Comparison of ENCODE assay signal across 8 mouse cellular contexts in genomic region chrX:109076355-109076754, GRCm38 (mm10). TPM values are rescaled to one million over a fixed set of nuclear protein-coding genes. Genes with fewer than 3 reads are reported as not detected.
DNase-seq lines count a peak whose midpoint lies in the region; ATAC-seq and TF ChIP-seq lines count a peak whose summit lies in the region.

No protein-coding gene starts in this region.

- no peaks in the 10 kb centered on the region for H3K36me3 ChIP-seq in kidney, embryonic 15.5 days
- H3K36me3 ChIP-seq in MEL (ENCODE audit: control insufficient read depth in 1 of 2, insufficient read depth in 2 of 2, low read length in 2 of 2), result peaks cover 0 to 6% of the 10 kb centered on the region in 2 experiments; a peak in 1 of 4 replicates
- no peaks in the 10 kb centered on the region for H3K36me3 ChIP-seq in lung, postnatal 0 days (ENCODE audit: insufficient read depth, low read length)
- H3K36me3 ChIP-seq in heart, embryonic 11.5 days (ENCODE audit: control insufficient read depth, insufficient read depth, low read length), result no peaks in the 10 kb centered on the region

- TF ChIP-seq RAD21 in MEL (IDR thresholded peaks at IDR 0.05; ENCODE audit: low read depth, low read length), result no peak; the same call in none of the 2 replicates

- no peak overlapping the region for H3K4me2 ChIP-seq in kidney, embryonic 15.5 days
- H3K4me2 ChIP-seq in lung, postnatal 0 days (replicated peaks; ENCODE audit: low read depth, low read length), result no peak overlapping the region
- H3K4me2 ChIP-seq in heart, embryonic 11.5 days, result no peak overlapping the region

- no peak for ATAC-seq in kidney, embryonic 15.5 days (replicated peaks; ENCODE audit: low FRiP score)
- no peak for ATAC-seq in lung, postnatal 0 days
- ATAC-seq in heart, embryonic 11.5 days (replicated peaks; ENCODE audit: insufficient number of reproducible peaks, low FRiP score, low TSS enrichment), result no peak

- DNase-seq in adrenal gland, postnatal 14 days, result peak; percentile 25
- no peak for DNase-seq in adrenal gland, adult 8-10 months
- DNase-seq in kidney, postnatal 10 days, result peak; percentile 13
- DNase-seq in MEL (ENCODE audit: low read depth, low spot score), result peak; percentile 83
- peak; percentile 62 for DNase-seq in lung, postnatal 0 days (ENCODE audit: low spot score)
- no peak for DNase-seq in neural tube, embryonic 10.5 days (ENCODE audit: extremely low spot score, low spot score)

- no peaks in the 10 kb centered on the region for H3K9me3 ChIP-seq in kidney, embryonic 15.5 days (replicated peaks)
- no peaks in the 10 kb centered on the region for H3K9me3 ChIP-seq in MEL (replicated peaks; ENCODE audit: insufficient read depth, low read length)
- H3K9me3 ChIP-seq in lung, postnatal 0 days (ENCODE audit: low read length), result no peaks in the 10 kb centered on the region
- H3K9me3 ChIP-seq in heart, embryonic 11.5 days (replicated peaks; ENCODE audit: control insufficient read depth, low read length), result no peaks in the 10 kb centered on the region

- no peaks in the 10 kb centered on the region for H3K4me1 ChIP-seq in kidney, embryonic 15.5 days
- peaks cover 0 to 4% of the 10 kb centered on the region in 2 experiments; a peak in 1 of 4 replicates for H3K4me1 ChIP-seq in MEL (ENCODE audit: control insufficient read depth in 1 of 2, insufficient read depth in 2 of 2, low read length in 2 of 2)
- H3K4me1 ChIP-seq in lung, postnatal 0 days (ENCODE audit: insufficient read depth, low read depth, low read length), result no peaks in the 10 kb centered on the region
- H3K4me1 ChIP-seq in heart, embryonic 11.5 days (ENCODE audit: control insufficient read depth, insufficient read depth, low read length), result no peaks in the 10 kb centered on the region

- TF ChIP-seq CTCF in MEL (IDR thresholded peaks at IDR 0.05 in 2 of 3, conservative IDR thresholded peaks at IDR 0.05 in 1 of 3; ENCODE audit: control insufficient read depth in 1 of 3, insufficient read depth in 1 of 3, low read depth in 2 of 3, low read length in 3 of 3, poor library complexity in 1 of 3, severe bottlenecking in 1 of 3), result peak; percentile 24 to 90 (median 55); a peak in 5 of 6 replicates
- TF ChIP-seq CTCF in lung, postnatal 0 days (IDR thresholded peaks at IDR 0.05), result peak; percentile 61

- H3K27me3 ChIP-seq in kidney, embryonic 15.5 days, result no peaks in the 10 kb centered on the region
- H3K27me3 ChIP-seq in MEL (ENCODE audit: control insufficient read depth in 1 of 2, insufficient read depth in 2 of 2, low read length in 2 of 2), result no peaks in the 10 kb centered on the region
- no peaks in the 10 kb centered on the region for H3K27me3 ChIP-seq in lung, postnatal 0 days (replicated peaks; ENCODE audit: insufficient read depth, low read length)
- H3K27me3 ChIP-seq in heart, embryonic 11.5 days (ENCODE audit: control insufficient read depth, insufficient read depth, low read length), result no peaks in the 10 kb centered on the region

- H3K9ac ChIP-seq in kidney, embryonic 15.5 days, result no peak overlapping the region
- no peak overlapping the region for H3K9ac ChIP-seq in MEL (ENCODE audit: control insufficient read depth, low read depth, low read length, poor library complexity, severe bottlenecking)
- no peak overlapping the region for H3K9ac ChIP-seq in lung, postnatal 0 days (replicated peaks; ENCODE audit: low read depth)
- no peak overlapping the region for H3K9ac ChIP-seq in heart, embryonic 11.5 days (ENCODE audit: low read depth, low read length)

- H3K27ac ChIP-seq in kidney, embryonic 15.5 days, result no peak overlapping the region
- H3K27ac ChIP-seq in MEL (ENCODE audit: control insufficient read depth, low read depth, low read length), result no peak overlapping the region
- no peak overlapping the region for H3K27ac ChIP-seq in lung, postnatal 0 days (ENCODE audit: low read length)
- H3K27ac ChIP-seq in heart, embryonic 11.5 days (ENCODE audit: low read depth, low read length), result no peak overlapping the region

- TF ChIP-seq EP300 in MEL (IDR thresholded peaks at IDR 0.05; ENCODE audit: low read depth in 1 of 2, low read length in 2 of 2), result no peak
- TF ChIP-seq EP300 in lung, postnatal 0 days (IDR thresholded peaks at IDR 0.05), result no peak

- 20% methylated on average over 3 of the region's 3 CpGs for WGBS in kidney, embryonic 15.5 days
- WGBS in lung, postnatal 0 days, result 11% methylated on average over 3 of the region's 3 CpGs
- 22% methylated on average over 3 of the region's 3 CpGs for WGBS in heart, embryonic 11.5 days (ENCODE audit: insufficient replicate concordance)

- no peak overlapping the region for H3K4me3 ChIP-seq in kidney, embryonic 15.5 days (replicated peaks)
- H3K4me3 ChIP-seq in MEL (ENCODE audit: control insufficient read depth in 1 of 2, insufficient read depth in 1 of 2, low read depth in 2 of 2, low read length in 2 of 2), result no peak overlapping the region; a peak in 1 of 4 replicates
- H3K4me3 ChIP-seq in lung, postnatal 0 days (ENCODE audit: low read depth, low read length), result no peak overlapping the region
- no peak overlapping the region for H3K4me3 ChIP-seq in heart, embryonic 11.5 days (ENCODE audit: low read depth, low read length)

- TF ChIP-seq POLR2A in MEL (IDR thresholded peaks at IDR 0.05; ENCODE audit: control insufficient read depth in 1 of 2, insufficient read depth in 1 of 2, low read depth in 1 of 2, low read length in 2 of 2, poor library complexity in 1 of 2), result no peak

- H3K79me2 ChIP-seq in MEL (ENCODE audit: control insufficient read depth, insufficient read depth, low read length, poor library complexity), result no peaks in the 10 kb centered on the region

TF ChIP-seq in MEL, 35 proteins besides CTCF, POLR2A, EP300 and RAD21:
- TF ChIP-seq ZKSCAN1 (IDR thresholded peaks at IDR 0.05; ENCODE audit: low read depth, low read length) (peak; percentile 45; the same call in 1 of the 2 replicates), SIN3A (IDR thresholded peaks at IDR 0.05; ENCODE audit: low read length) (peak; percentile 61; the same call in 1 of the 2 replicates), TCF12 (IDR thresholded peaks at IDR 0.05; ENCODE audit: low read depth, low read length) (no peak), SMC3 (IDR thresholded peaks at IDR 0.05; ENCODE audit: low read depth, low read length) (peak; percentile 89), NRF1 (IDR thresholded peaks at IDR 0.05; ENCODE audit: insufficient read depth, low read depth, low read length, poor library complexity, severe bottlenecking) (no peak), HCFC1 (IDR thresholded peaks at IDR 0.05; ENCODE audit: low read depth, low read length) (0 out of 2 replicates have a peak, but pooled peaks have one; percentile 8), ZNF384 (IDR thresholded peaks at IDR 0.05; ENCODE audit: low read depth, low read length) (peak; percentile 100), BHLHE40 (IDR thresholded peaks at IDR 0.05; ENCODE audit: borderline replicate concordance, low read depth, low read length) (0 out of 2 replicates have a peak, but pooled peaks have one; percentile 6), UBTF (IDR thresholded peaks at IDR 0.05; ENCODE audit: borderline replicate concordance, insufficient read depth, low read depth, low read length) (no peak), MYC (IDR thresholded peaks at IDR 0.05; ENCODE audit: low read depth, low read length) (peak; percentile 58; the same call in 1 of the 2 replicates), KAT2A (conservative IDR thresholded peaks at IDR 0.05; ENCODE audit: low read depth, low read length) (no peak), CHD2 (IDR thresholded peaks at IDR 0.05; ENCODE audit: low read length) (no peak), POLR2AphosphoS2 (IDR thresholded peaks at IDR 0.05; ENCODE audit: low read length) (no peak), MEF2A (IDR thresholded peaks at IDR 0.05; ENCODE audit: extremely low read depth, insufficient replicate concordance, low read depth, low read length, poor library complexity, severe bottlenecking) (no peak), MYB (IDR thresholded peaks at IDR 0.05; ENCODE audit: low read depth, low read length) (no peak), CHD1 (IDR thresholded peaks at IDR 0.05; ENCODE audit: low read depth, low read length) (no peak), MAFK (IDR thresholded peaks at IDR 0.05; ENCODE audit: borderline replicate concordance, low read depth, low read length) (no peak), MAZ (IDR thresholded peaks at IDR 0.05; ENCODE audit: low read depth, low read length) (no peak), ELF1 (IDR thresholded peaks at IDR 0.05; ENCODE audit: low read depth, low read length) (0 out of 2 replicates have a peak, but pooled peaks have one; percentile 15), USF1 (IDR thresholded peaks at IDR 0.05; ENCODE audit: low read depth, low read length) (no peak), ZC3H11A (IDR thresholded peaks at IDR 0.05; ENCODE audit: low read depth, low read length) (peak; percentile 91), JUND (IDR thresholded peaks at IDR 0.05; ENCODE audit: low read depth, low read length) (no peak; the same call in 1 of the 2 replicates), RCOR1 (IDR thresholded peaks at IDR 0.05; ENCODE audit: low read depth, low read length) (no peak), GABPA (IDR thresholded peaks at IDR 0.05; ENCODE audit: low read depth, low read length) (no peak), GATA1 (IDR thresholded peaks at IDR 0.05; ENCODE audit: low read depth, low read length) (no peak), NELFE (IDR thresholded peaks at IDR 0.05; ENCODE audit: low read depth, low read length) (no peak), MXI1 (IDR thresholded peaks at IDR 0.05; ENCODE audit: low read depth, low read length) (no peak)

RNA-seq across cellular contexts. Expression of gene Sh3bgrl, which starts 18.8 kb away (rescaled TPM):
- total RNA-seq in adrenal gland, postnatal 14 days (2021), result 112 and 132 TPM in 2 replicates
- total RNA-seq in adrenal gland, adult 8-10 months (2022), result 100 to 1,000 TPM in 3 of 4 experiments, 10 to 100 TPM in 1; 84.8 to 157 (median 120) TPM
- 131 and 134 TPM in 2 replicates for polyA plus RNA-seq in kidney, embryonic 15.5 days (2015; fragmentation: Nextera tagmentation; extraction: Ambion mirVana)
- total RNA-seq in MEL (2012; rRNA removed), result 79.7 and 83.6 TPM in 2 replicates
- polyA plus RNA-seq in MEL (2012; ENCODE audit: insufficient read depth in 1 of 2, insufficient read length in 2 of 2, low read depth in 1 of 2, low replicate concordance in 2 of 2, missing spikeins in 1 of 2), result 100 to 1,000 TPM in 1 of 2 experiments, 10 to 100 TPM in 1; 50.5 to 126 TPM
- 127 and 170 TPM in 2 replicates for polyA plus RNA-seq in lung, postnatal 0 days (2015; fragmentation: Nextera tagmentation; extraction: Ambion mirVana)
- polyA plus RNA-seq in heart, embryonic 11.5 days (2014; fragmentation: Nextera tagmentation; extraction: Ambion mirVana), result 94.0 and 100 TPM in 2 replicates

Comparison
In these comparisons a context has a peak if more than half of its experiments do, and no peak if none do; other contexts are left out.
1. DNase-seq: peak in adrenal gland, postnatal 14 days (single experiment), kidney, postnatal 10 days (single experiment), MEL (single experiment) and lung, postnatal 0 days (single experiment); none in adrenal gland, adult 8-10 months (single experiment) and neural tube, embryonic 10.5 days (single experiment).